Mouse (Mus musculus) testis, postnatal 10 days (tissue): Measurements from ENCODE around the gene Bbip1.
A peak's percentile ranks its signal among the peaks of the same experiment; 100 is the strongest.
"Not testable (repeated sequence)": the region's sequence is repeated elsewhere in the genome, so short reads cannot be mapped to it uniquely, and the experiment has no call there.

ENCODE experiments used
- DNase-seq: peaks from one replicate; pipeline ENCODE4 v3.0.0; 2021; ENCODE audit warnings: low spot score

Gene Bbip1

DNA sequence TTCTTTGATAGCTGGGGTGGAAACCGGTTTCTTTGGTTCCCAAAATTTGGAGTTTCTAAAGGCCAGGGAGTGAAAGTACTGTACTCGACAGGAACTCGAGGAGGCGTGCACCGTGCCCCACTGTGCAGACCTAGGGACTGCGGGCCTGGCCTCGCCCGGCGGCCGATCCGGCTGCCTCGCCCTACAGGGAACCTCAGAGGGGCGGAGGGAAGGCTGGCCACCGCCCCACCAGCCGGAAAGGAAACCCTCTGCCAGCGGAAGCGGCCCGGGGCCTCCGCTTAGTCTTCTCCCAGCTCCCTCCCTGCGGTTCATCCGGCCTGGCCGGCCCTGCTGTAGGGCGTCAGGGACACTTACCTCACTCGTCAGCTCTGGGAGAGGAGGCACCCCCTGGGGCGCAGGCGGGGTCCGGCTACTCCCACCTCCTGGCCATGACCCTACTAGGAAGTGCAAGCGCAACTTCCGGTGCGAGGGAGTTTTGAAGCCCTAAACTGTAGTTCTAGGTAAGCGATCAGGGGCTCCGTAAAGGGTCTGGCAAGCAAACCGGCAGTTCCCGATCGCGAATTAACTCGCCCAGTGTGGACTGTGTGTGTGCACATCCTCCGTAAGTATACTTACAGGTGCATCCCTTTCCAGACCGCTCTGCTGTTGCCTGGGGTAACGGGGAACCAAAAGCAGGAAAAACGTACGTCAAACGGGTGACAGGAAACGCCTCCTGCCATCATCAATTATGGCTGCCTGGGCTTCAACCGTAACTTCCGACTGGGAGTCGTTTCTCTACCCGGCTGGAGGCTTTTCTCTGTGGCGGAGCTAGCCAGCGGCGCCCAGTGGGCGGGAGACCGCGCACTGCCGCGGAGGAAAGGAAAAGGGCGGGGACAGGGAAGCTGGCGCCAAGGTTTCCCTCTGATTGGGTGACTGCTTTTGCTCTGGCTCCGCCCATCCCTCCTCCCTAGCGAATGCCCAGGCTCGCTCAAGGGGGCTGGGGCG is at the start of gene Bbip1, which contains the start of gene Shoc2:
Gene Bbip1 (minus strand): TSS at position 826 of the 984 bp plus-strand sequence.
Gene Shoc2 (plus strand): TSS at position 505 of the 984 bp plus-strand sequence.
- peak; percentile 99 for DNase-seq

DNA sequence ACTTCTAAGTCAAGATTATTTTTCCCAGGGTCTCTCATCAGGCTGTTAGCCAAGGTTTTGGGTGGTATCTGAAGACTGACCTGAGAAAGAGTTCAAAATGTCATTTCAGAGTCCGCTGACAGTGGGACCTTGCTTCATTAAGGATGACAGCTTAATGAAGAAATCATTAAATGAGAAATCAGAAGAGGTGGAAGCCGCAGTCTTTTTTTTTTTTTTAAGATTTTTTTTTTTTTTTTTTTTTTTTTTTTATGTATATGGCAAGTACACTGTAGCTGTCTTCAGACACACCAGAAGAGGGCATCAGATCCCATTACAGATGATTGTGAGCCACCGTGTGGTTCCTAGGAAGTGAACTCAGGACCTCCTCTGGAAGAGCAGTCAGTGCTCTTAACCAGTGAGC is 49.4 kb upstream of the Bbip1 start:
- no peak for DNase-seq

DNA sequence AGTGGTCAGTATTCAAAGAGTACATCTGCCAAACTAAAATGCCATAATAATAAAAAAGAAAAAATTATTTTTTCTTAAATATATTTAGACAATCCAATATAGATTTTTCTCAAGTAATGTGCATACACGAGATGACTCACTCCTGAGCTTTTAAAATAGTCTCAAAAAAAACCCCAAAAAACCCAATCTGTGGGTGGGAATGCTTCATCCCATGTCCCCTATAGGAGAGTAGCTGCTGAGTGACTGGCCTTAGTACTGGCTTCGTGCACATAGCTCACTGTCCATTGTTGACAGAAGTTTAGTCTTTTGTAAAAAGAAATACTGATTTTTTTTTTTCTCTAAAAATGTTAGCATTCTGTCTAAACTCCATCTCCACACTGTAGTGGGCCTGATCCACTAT is 46.1 kb upstream of the Bbip1 start:
- no peak for DNase-seq

GRCm38 (mm10) chr19:53984628-53985027 is 40.2 kb upstream of the Bbip1 start:
- no peak for DNase-seq

GRCm38 (mm10) chr19:53983336-53983735 is 38.9 kb upstream of the Bbip1 start:
- no peak for DNase-seq

GRCm38 (mm10) chr19:53982041-53982440 is 37.6 kb upstream of the Bbip1 start:
- no peak for DNase-seq

GRCm38 (mm10) chr19:53973656-53974055 is 29.2 kb upstream of the Bbip1 start:
- DNase-seq, result no peak

- no peak for DNase-seq
These were observed 27.5 kb upstream of the Bbip1 start for GRCm38 (mm10) chr19:53971938-53972337.

- DNase-seq, result no peak
These were observed 24.8 kb upstream of the Bbip1 start for GRCm38 (mm10) chr19:53969226-53969625.

GRCm38 (mm10) chr19:53964910-53965633 is 20.6 kb upstream of the Bbip1 start:
- DNase-seq, result no peak

GRCm38 (mm10) chr19:53964347-53964746 is 19.9 kb upstream of the Bbip1 start:
- DNase-seq, result not testable (repeated sequence)

GRCm38 (mm10) chr19:53962511-53962910 is 18.1 kb upstream of the Bbip1 start:
- no peak for DNase-seq

DNA sequence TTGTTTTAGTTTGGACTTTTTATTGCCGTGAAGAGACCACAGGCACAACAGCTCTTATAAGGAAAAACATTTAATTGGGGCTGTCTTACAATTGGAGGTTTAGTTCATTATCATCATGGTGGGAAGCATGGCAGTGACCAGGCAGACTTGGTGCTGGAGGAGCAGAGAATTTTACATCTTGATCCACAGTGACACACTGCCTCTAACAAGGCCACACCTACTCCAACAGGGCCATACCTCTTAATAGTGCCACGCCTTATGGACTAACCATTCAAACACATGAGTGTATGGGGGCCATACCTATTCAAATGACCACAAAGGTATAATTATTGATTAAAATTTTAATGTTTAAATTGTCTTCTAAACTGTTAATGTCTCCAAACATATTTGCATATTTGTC is 13.1 kb upstream of the Bbip1 start:
- DNase-seq, result no peak

GRCm38 (mm10) chr19:53945171-53946042 is 980 bp upstream of the Bbip1 start:
- peak; percentile 73 for DNase-seq

GRCm38 (mm10) chr19:53944786-53945169 is 351 bp upstream of the Bbip1 start:
- DNase-seq, result no peak

GRCm38 (mm10) chr19:53942342-53942741 is 2.1 kb downstream of the Bbip1 start:
- DNase-seq, result no peak

DNA sequence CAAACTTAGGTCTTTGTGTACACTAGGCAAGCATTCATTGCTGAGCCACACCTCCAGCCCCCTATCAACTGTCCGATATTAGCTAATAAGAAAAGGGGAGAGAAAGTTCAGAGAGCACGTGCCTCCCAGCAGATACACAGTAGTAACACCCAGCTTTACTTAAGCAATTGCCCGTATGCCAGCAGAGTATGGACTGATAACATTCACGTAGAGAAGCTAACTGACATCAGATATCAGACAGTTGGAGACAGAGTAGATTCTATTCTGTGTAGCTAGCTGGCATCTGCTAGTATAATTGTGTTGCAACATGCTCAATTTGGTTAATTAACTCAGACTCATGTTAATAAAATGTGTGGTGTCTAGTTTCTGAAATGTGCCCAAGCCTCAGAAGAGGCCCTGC is 3.3 kb downstream of the Bbip1 start:
- no peak for DNase-seq

GRCm38 (mm10) chr19:53939467-53939866 is 5.0 kb downstream of the Bbip1 start:
- DNase-seq, result no peak

DNA sequence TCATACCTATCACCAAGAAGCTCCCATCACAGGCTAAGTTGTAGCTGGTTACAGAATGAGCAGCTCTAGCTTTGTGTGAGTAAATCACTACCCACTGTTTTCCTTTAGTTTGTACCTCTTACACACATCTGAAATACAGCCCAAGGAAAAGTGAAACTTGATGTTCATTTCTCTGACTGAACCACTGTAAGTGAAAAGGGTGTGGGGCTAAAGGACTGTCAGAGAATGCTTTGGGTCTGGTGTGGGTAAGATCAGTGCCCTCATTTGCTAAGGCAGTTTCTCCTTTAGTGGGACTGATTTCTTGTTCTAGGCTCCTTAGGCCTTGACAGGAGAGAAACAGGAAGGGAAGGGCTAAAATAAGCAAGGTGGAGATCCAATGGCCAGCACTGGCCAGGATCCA is 10.4 kb downstream of the Bbip1 start:
- no peak for DNase-seq

- no peak for DNase-seq
These were observed 11.4 kb downstream of the Bbip1 start for GRCm38 (mm10) chr19:53933050-53933449.

- DNase-seq, result no peak
These were observed 15.2 kb downstream of the Bbip1 start for GRCm38 (mm10) chr19:53929218-53929617.

GRCm38 (mm10) chr19:53926705-53927104 is 17.7 kb downstream of the Bbip1 start:
- no peak for DNase-seq
